Mouse (Mus musculus): ENCODE data around the gene Ap3d1. TPM values are rescaled to one million over a fixed set of nuclear protein-coding genes. Genes with fewer than 3 reads are reported as not detected.

Gene Ap3d1
- polyA plus RNA-seq, 1 experiment from 2014 or later, result 81.0 TPM

DNA sequence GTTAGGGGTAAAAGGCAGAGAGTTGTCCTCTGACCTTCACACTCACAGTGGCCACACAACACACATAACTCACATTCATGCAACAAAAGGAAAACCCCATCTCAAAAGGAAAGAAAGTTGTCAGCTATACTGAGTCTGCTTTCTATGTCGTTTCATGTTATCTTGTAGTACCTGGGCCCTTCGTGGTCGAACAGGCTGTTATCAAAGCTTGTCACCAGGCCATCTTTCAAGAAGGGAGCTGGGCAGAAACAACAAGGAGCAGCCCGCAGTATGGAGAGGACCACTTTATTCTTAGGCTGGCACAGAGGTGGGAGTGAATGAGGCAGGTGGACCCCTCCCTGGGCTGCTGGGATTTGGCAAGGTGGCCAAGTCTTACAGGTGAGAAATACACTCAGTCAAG lies 57.1 kb downstream of the Ap3d1 start:
- ATAC-seq, result no peak
- Histone ChIP-seq H3K27me3 (replicated peaks; ENCODE audit: control insufficient read depth, insufficient read depth, low read length) (no peaks in the 10 kb centered on the region), H3K4me3 (ENCODE audit: low read depth, low read length) (no peak overlapping the region), H3K9ac (ENCODE audit: low read length) (no peak overlapping the region), H3K4me2 (ENCODE audit: low read length) (no peak overlapping the region), H3K36me3 (ENCODE audit: control insufficient read depth, insufficient read depth, low read length) (peaks cover 56% of the 10 kb centered on the region), H3K9me3 (replicated peaks; ENCODE audit: control insufficient read depth, low read length) (no peaks in the 10 kb centered on the region), H3K4me1 (ENCODE audit: control insufficient read depth, insufficient read depth, low read length) (no peaks in the 10 kb centered on the region), H3K27ac (ENCODE audit: low read depth, low read length) (no peak overlapping the region)
- WGBS, result 91% methylated on average over 4 of the region's 4 CpGs
- no peak for DNase-seq (ENCODE audit: low spot score)

DNA sequence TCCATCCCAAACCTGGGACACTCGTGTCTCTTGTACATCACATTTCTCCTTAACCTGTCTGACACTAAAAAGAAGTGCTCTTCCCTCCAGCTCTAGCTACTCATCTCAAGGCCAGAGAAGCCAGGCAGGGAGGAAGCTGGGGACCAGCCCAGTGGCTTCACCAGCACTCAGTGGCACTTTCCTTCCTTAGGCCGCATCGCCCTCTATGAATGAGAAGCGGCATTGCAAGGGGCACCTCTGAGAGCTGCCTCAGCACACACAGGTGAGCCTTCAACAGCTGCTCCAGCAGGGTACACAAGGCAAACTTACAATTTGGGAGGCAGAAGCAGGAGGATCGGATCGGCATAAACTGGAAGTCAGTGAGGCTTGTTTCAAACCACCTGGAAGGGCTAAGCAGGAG lies 57.9 kb downstream of the Ap3d1 start:
- peaks cover 49% of the 10 kb centered on the region for H3K36me3 ChIP-seq (ENCODE audit: control insufficient read depth, insufficient read depth, low read length)
- no peaks in the 10 kb centered on the region for H3K27me3 ChIP-seq (replicated peaks; ENCODE audit: control insufficient read depth, insufficient read depth, low read length)
- no peak for ATAC-seq
- H3K4me1 ChIP-seq (ENCODE audit: control insufficient read depth, insufficient read depth, low read length), result peaks cover 2% of the 10 kb centered on the region; the same call in 1 of the 2 replicates
- peak; percentile 45 for DNase-seq (ENCODE audit: low spot score)
- no peak overlapping the region for H3K9ac ChIP-seq (ENCODE audit: low read length)
- H3K9me3 ChIP-seq (replicated peaks; ENCODE audit: control insufficient read depth, low read length), result no peaks in the 10 kb centered on the region
- WGBS, result 59% methylated on average over 6 of the region's 6 CpGs
- H3K27ac ChIP-seq (ENCODE audit: low read depth, low read length), result no peak overlapping the region
- no peak overlapping the region for H3K4me3 ChIP-seq (ENCODE audit: low read depth, low read length)
- no peak overlapping the region for H3K4me2 ChIP-seq (ENCODE audit: low read length)

DNA sequence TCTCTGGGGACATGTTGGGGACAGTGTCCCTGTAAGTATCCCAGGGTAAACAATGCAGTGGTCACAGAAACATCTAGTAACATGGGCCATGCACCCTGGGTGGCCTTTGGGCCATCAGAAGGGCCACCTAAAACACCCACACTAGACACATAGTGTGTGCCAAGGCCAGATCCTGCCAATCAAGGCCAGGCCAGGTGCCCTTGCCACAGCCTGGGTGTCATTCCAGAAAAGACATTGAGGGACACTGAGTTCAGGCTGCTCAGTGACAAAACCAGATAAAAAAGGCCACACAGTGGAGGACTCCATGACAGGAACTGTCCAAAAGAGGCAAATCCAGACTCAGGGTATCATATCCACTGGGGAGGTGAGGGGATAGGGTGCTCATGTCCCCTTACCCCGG lies 58.4 kb downstream of the Ap3d1 start:
- H3K4me3 ChIP-seq (ENCODE audit: low read depth, low read length), result no peak overlapping the region
- H3K27me3 ChIP-seq (replicated peaks; ENCODE audit: control insufficient read depth, insufficient read depth, low read length), result no peaks in the 10 kb centered on the region
- no peak overlapping the region for H3K4me2 ChIP-seq (ENCODE audit: low read length)
- DNase-seq (ENCODE audit: low spot score) (no peak), ATAC-seq (no peak)
- WGBS, result 89% methylated on average over 1 of the region's 1 CpGs
- no peak overlapping the region for H3K9ac ChIP-seq (ENCODE audit: low read length)
- peaks cover 44% of the 10 kb centered on the region for H3K36me3 ChIP-seq (ENCODE audit: control insufficient read depth, insufficient read depth, low read length)
- H3K4me1 ChIP-seq (ENCODE audit: control insufficient read depth, insufficient read depth, low read length), result peaks cover 8% of the 10 kb centered on the region; the same call in 1 of the 2 replicates
- H3K27ac ChIP-seq (ENCODE audit: low read depth, low read length), result no peak overlapping the region
- no peaks in the 10 kb centered on the region for H3K9me3 ChIP-seq (replicated peaks; ENCODE audit: control insufficient read depth, low read length)

DNA sequence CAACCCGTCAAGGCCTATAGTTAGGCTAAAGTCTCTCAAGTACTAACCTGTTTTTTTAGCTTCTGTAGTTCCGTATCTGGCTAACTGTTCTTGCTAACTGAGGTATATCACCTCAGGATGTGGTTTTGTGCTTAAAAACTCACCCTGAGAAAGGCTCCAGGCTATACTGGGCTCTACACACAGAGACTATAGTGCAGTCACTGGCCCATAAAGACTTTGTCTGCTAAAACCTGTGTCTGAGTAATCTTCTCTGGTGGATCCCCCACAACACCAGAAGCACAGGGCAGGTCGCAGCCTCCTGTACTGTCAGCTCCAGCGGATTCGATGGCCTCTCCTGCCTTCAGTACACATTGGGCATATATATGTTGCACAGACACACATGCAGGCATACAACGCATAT lies 60.1 kb downstream of the Ap3d1 start:
- Histone ChIP-seq H3K9ac (ENCODE audit: low read length) (no peak overlapping the region), H3K27ac (ENCODE audit: low read depth, low read length) (no peak overlapping the region), H3K4me1 (ENCODE audit: control insufficient read depth, insufficient read depth, low read length) (peaks cover 25% of the 10 kb centered on the region), H3K4me2 (ENCODE audit: low read length) (no peak overlapping the region), H3K36me3 (ENCODE audit: control insufficient read depth, insufficient read depth, low read length) (peaks cover 35% of the 10 kb centered on the region), H3K4me3 (ENCODE audit: low read depth, low read length) (no peak overlapping the region), H3K9me3 (replicated peaks; ENCODE audit: control insufficient read depth, low read length) (no peaks in the 10 kb centered on the region), H3K27me3 (replicated peaks; ENCODE audit: control insufficient read depth, insufficient read depth, low read length) (no peaks in the 10 kb centered on the region)
- 96% methylated on average over 6 of the region's 6 CpGs for WGBS
- no peak for DNase-seq (ENCODE audit: low spot score)
- no peak for ATAC-seq

DNA sequence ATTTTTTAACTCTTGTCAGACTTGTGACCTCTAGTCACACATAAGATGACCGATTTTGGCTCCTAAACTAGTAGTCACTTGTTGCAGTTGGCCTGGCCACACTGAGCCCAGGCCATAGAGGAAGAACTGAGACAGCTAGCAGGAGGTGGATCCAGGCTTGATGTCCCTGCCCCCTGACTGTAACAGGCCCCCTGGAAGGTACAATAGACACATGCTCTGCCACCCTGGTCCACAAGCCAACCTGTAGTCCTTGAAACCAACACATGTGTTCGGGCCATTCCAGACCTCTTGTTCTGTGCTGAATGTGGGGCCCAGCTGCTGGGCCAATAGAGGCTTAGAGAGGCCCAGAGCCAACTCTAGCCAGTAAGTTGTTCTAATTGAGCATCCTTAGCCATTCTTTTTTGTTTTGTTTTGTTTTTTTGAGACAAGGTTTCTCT lies 61.8 kb downstream of the Ap3d1 start:
- ATAC-seq (no peak), DNase-seq (ENCODE audit: low spot score) (no peak)
- Histone ChIP-seq H3K9me3 (replicated peaks; ENCODE audit: control insufficient read depth, low read length) (no peaks in the 10 kb centered on the region), H3K9ac (ENCODE audit: low read length) (no peak overlapping the region), H3K4me3 (ENCODE audit: low read depth, low read length) (no peak overlapping the region), H3K4me2 (ENCODE audit: low read length) (no peak overlapping the region), H3K36me3 (ENCODE audit: control insufficient read depth, insufficient read depth, low read length) (peaks cover 18% of the 10 kb centered on the region; the same call in 1 of the 2 replicates), H3K27ac (ENCODE audit: low read depth, low read length) (no peak overlapping the region), H3K27me3 (replicated peaks; ENCODE audit: control insufficient read depth, insufficient read depth, low read length) (no peaks in the 10 kb centered on the region), H3K4me1 (ENCODE audit: control insufficient read depth, insufficient read depth, low read length) (peaks cover 27% of the 10 kb centered on the region)
- WGBS, result 84% methylated on average over 2 of the region's 2 CpGs

DNA sequence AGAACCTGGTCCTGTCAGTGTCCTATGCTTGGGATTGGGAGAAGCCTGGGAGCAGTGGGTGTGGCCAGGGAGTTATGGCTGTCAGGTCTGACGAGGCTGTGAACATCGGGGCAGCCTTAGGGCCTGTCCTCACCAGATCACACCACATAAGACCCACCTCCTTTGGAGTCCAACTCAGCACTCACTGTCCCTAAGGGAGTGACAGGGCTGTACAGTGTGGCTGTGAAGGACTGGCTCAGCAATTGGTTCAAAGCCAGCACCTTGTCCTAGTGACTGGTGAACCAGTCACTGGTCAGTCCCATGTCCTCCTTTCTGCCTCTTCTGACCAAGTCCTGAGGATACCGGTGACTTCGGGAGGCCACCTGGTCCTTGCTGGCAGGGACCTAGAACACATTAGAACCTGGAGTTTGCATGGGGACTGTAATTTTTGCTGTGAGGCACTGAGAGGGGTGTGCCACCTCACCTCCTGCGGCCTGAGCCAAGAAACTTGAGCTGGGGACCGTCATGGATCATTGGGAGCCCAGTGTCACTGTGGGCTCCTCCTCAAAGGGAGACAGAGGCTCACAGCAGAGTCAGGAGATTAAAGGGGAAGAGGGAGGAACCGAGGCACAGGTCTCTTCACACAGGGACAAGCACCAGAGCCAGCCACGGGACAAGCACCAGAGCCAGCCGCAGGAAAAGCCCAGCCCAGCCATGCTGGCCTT lies 62.4 kb downstream of the Ap3d1 start:
- Histone ChIP-seq H3K4me2 (ENCODE audit: low read length) (no peak overlapping the region), H3K27me3 (replicated peaks; ENCODE audit: control insufficient read depth, insufficient read depth, low read length) (no peaks in the 10 kb centered on the region), H3K4me1 (ENCODE audit: control insufficient read depth, insufficient read depth, low read length) (peaks cover 33% of the 10 kb centered on the region), H3K9me3 (replicated peaks; ENCODE audit: control insufficient read depth, low read length) (no peaks in the 10 kb centered on the region), H3K9ac (ENCODE audit: low read length) (no peak overlapping the region), H3K27ac (ENCODE audit: low read depth, low read length) (peak overlapping the region; percentile 98), H3K4me3 (ENCODE audit: low read depth, low read length) (no peak overlapping the region), H3K36me3 (ENCODE audit: control insufficient read depth, insufficient read depth, low read length) (peaks cover 12% of the 10 kb centered on the region; the same call in 1 of the 2 replicates)
- DNase-seq (ENCODE audit: low spot score) (no peak), ATAC-seq (no peak)
- WGBS, result 68% methylated on average over 9 of the region's 9 CpGs

DNA sequence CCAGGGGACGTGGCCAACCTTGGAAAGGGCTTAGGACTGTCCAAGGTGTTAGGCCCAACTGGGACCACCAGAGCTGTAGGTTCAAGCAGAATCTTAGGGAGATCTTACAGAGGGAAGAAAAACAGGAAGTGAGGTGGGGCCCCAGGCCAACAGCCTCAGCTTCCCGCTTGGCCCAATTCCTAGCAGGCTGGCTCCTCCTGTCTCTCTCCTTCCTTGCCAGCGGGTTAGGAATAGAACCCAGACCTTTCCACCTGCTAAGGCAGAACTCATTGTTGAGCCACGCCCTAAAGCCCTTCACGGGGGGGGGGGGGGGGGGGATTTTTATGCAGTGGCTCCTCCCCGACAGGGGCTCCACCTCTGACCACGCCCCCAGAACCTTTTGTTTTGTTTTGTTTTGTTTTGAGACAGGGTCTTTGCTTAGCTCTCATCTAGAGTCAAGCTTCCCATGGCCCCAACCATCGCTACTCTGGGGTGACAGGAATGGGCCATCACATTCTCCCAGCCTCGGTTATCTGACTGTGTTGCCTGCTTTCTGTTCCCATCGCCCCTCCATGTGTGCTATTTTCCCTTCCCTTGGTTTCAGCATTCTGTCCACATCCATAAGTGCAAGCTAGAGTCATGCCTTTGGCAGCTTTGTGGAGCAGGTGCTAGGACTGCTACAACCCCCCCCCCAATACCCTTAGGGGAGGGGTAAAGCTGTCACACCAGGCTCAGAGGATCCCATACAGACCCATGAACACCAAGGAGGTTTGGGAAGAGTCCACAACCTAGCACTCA lies 63.3 kb downstream of the Ap3d1 start:
- no peaks in the 10 kb centered on the region for H3K27me3 ChIP-seq (replicated peaks; ENCODE audit: control insufficient read depth, insufficient read depth, low read length)
- no peak overlapping the region for H3K4me2 ChIP-seq (ENCODE audit: low read length)
- H3K27ac ChIP-seq (ENCODE audit: low read depth, low read length), result peak overlapping the region; percentile 98
- H3K4me1 ChIP-seq (ENCODE audit: control insufficient read depth, insufficient read depth, low read length), result peaks cover 42% of the 10 kb centered on the region
- peaks cover 6% of the 10 kb centered on the region; the same call in 1 of the 2 replicates for H3K36me3 ChIP-seq (ENCODE audit: control insufficient read depth, insufficient read depth, low read length)
- H3K9me3 ChIP-seq (replicated peaks; ENCODE audit: control insufficient read depth, low read length), result no peaks in the 10 kb centered on the region
- peak overlapping the region; percentile 2; the same call in 1 of the 2 replicates for H3K9ac ChIP-seq (ENCODE audit: low read length)
- no peak overlapping the region for H3K4me3 ChIP-seq (ENCODE audit: low read depth, low read length)
- ATAC-seq (no peak), DNase-seq (ENCODE audit: low spot score) (peak; percentile 57)
- 58% methylated on average over 8 of the region's 10 CpGs for WGBS

DNA sequence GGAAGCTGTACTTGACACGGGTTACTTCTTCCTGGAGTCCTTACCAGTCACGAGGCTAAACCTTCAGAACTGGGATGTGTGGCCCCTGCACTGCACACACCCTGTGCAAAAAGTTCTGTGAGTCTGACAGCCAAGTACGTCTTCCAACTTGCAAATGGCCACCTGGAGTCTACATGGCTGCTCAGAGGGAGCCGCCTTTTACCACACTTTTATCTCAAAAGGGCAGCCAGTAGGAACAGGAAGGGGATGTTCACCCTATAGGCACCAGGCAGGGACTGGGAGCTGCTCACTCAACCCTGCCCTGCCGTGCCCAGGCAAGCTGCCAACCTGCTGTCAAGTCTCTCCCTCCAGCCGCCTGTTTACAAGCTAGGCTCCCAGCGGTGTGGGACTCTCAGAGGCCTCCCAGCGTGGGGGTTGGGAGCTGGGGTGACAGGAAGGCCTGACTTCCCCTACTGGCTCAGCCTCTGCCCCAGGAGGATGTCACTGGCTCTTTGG lies 64.1 kb downstream of the Ap3d1 start, which contains the start of gene Mknk2:
Gene Mknk2 (minus strand): TSS at position 171 of the 495 bp plus-strand sequence.
- peak; percentile 94 for DNase-seq (ENCODE audit: low spot score)
- H3K27ac ChIP-seq (ENCODE audit: low read depth, low read length), result peak within 1 kb of the TSS; percentile 98
- WGBS, result 11% methylated on average over 8 of the region's 8 CpGs
- H3K36me3 ChIP-seq (ENCODE audit: control insufficient read depth, insufficient read depth, low read length), result 0 out of 2 replicates have a peak, but pooled peaks cover 7% of the 10 kb centered on the region
- H3K9me3 ChIP-seq (replicated peaks; ENCODE audit: control insufficient read depth, low read length), result no peaks in the 10 kb centered on the region
- H3K4me2 ChIP-seq (ENCODE audit: low read length), result peak within 1 kb of the TSS; percentile 76
- H3K27me3 ChIP-seq (replicated peaks; ENCODE audit: control insufficient read depth, insufficient read depth, low read length), result no peaks in the 10 kb centered on the region
- peak; percentile 40 for ATAC-seq
- peak within 1 kb of the TSS; percentile 88 for H3K4me3 ChIP-seq (ENCODE audit: low read depth, low read length)
- H3K4me1 ChIP-seq (ENCODE audit: control insufficient read depth, insufficient read depth, low read length), result peaks cover 48% of the 10 kb centered on the region
- peak within 1 kb of the TSS; percentile 77 for H3K9ac ChIP-seq (ENCODE audit: low read length)
